Mouse (Mus musculus): ENCODE results near the gene Depdc7. TPM values are rescaled to one million over a fixed set of nuclear protein-coding genes. Genes with fewer than 3 reads are reported as not detected.
A peak's percentile ranks its signal among the peaks of the same experiment; 100 is the strongest.

Gene Depdc7
- polyA plus RNA-seq (2015; fragmentation: Nextera tagmentation; extraction: Ambion mirVana), result 2.2 and 2.7 TPM in 2 replicates

- Histone ChIP-seq H3K27me3 (replicated peaks; ENCODE audit: insufficient read depth, low read length) (no peaks in the 10 kb centered on the region), H3K36me3 (ENCODE audit: insufficient read depth, low read length) (no peaks in the 10 kb centered on the region), H3K9ac (replicated peaks; ENCODE audit: low read depth) (peak within 1 kb of the TSS; percentile 44), H3K4me3 (ENCODE audit: low read depth, low read length) (peak within 1 kb of the TSS; percentile 60), H3K9me3 (ENCODE audit: low read length) (no peaks in the 10 kb centered on the region), H3K4me2 (replicated peaks; ENCODE audit: low read depth, low read length) (peak within 1 kb of the TSS; percentile 99), H3K4me1 (ENCODE audit: insufficient read depth, low read depth, low read length) (no peaks in the 10 kb centered on the region), H3K27ac (ENCODE audit: low read length) (no peak within 1 kb of the TSS)
- under 1% methylated on average over 26 of the region's 31 CpGs for WGBS
- DNase-seq (ENCODE audit: low spot score) (peak; percentile 88), ATAC-seq (peak; percentile 97)
- TF ChIP-seq CTCF (IDR thresholded peaks at IDR 0.05) (no peak), EP300 (IDR thresholded peaks at IDR 0.05) (no peak)
Measured at GRCm38 (mm10) chr2:104742741-104743064, at the start of gene Depdc7. Gene Depdc7, minus strand, starts transcription at chr2:104742878.

GRCm38 (mm10) chr2:104774763-104775162 is 32.1 kb upstream of the Depdc7 start:
- Histone ChIP-seq H3K4me2 (replicated peaks; ENCODE audit: low read depth, low read length) (no peak overlapping the region), H3K4me1 (ENCODE audit: insufficient read depth, low read depth, low read length) (no peaks in the 10 kb centered on the region), H3K27me3 (replicated peaks; ENCODE audit: insufficient read depth, low read length) (no peaks in the 10 kb centered on the region), H3K4me3 (ENCODE audit: low read depth, low read length) (no peak overlapping the region), H3K27ac (ENCODE audit: low read length) (no peak overlapping the region), H3K9me3 (ENCODE audit: low read length) (no peaks in the 10 kb centered on the region), H3K9ac (replicated peaks; ENCODE audit: low read depth) (no peak overlapping the region), H3K36me3 (ENCODE audit: insufficient read depth, low read length) (peaks cover 3% of the 10 kb centered on the region; the same call in 1 of the 2 replicates)
- ATAC-seq, result no peak
- DNase-seq (ENCODE audit: low spot score), result peak; percentile 39
- TF ChIP-seq EP300 (IDR thresholded peaks at IDR 0.05) (no peak), CTCF (IDR thresholded peaks at IDR 0.05) (peak; percentile 72)
- WGBS, result 83% methylated on average over 1 of the region's 1 CpGs

- H3K27me3 ChIP-seq (replicated peaks; ENCODE audit: insufficient read depth, low read length), result no peaks in the 10 kb centered on the region
- ATAC-seq, result no peak
- no peaks in the 10 kb centered on the region for H3K4me1 ChIP-seq (ENCODE audit: insufficient read depth, low read depth, low read length)
- no peaks in the 10 kb centered on the region for H3K36me3 ChIP-seq (ENCODE audit: insufficient read depth, low read length)
- no peak overlapping the region for H3K9ac ChIP-seq (replicated peaks; ENCODE audit: low read depth)
- no peak for TF ChIP-seq CTCF (IDR thresholded peaks at IDR 0.05)
- no peak for TF ChIP-seq EP300 (IDR thresholded peaks at IDR 0.05)
- H3K9me3 ChIP-seq (ENCODE audit: low read length), result no peaks in the 10 kb centered on the region
- no peak overlapping the region for H3K27ac ChIP-seq (ENCODE audit: low read length)
- no peak for DNase-seq (ENCODE audit: low spot score)
- WGBS, result 100% methylated on average over 1 of the region's 1 CpGs
- no peak overlapping the region for H3K4me2 ChIP-seq (replicated peaks; ENCODE audit: low read depth, low read length)
- H3K4me3 ChIP-seq (ENCODE audit: low read depth, low read length), result no peak overlapping the region
Measured at GRCm38 (mm10) chr2:104768697-104769096, 26.0 kb upstream of the Depdc7 start.

- Histone ChIP-seq H3K4me1 (ENCODE audit: insufficient read depth, low read depth, low read length) (no peaks in the 10 kb centered on the region), H3K4me3 (ENCODE audit: low read depth, low read length) (no peak overlapping the region), H3K9me3 (ENCODE audit: low read length) (no peaks in the 10 kb centered on the region), H3K4me2 (replicated peaks; ENCODE audit: low read depth, low read length) (no peak overlapping the region), H3K27ac (ENCODE audit: low read length) (no peak overlapping the region), H3K9ac (replicated peaks; ENCODE audit: low read depth) (no peak overlapping the region), H3K36me3 (ENCODE audit: insufficient read depth, low read length) (no peaks in the 10 kb centered on the region), H3K27me3 (replicated peaks; ENCODE audit: insufficient read depth, low read length) (no peaks in the 10 kb centered on the region)
- DNase-seq (ENCODE audit: low spot score) (no peak), ATAC-seq (no peak)
- WGBS, result 85% methylated on average over 4 of the region's 4 CpGs
- TF ChIP-seq CTCF (IDR thresholded peaks at IDR 0.05) (no peak), EP300 (IDR thresholded peaks at IDR 0.05) (no peak)
Measured at GRCm38 (mm10) chr2:104764018-104764417, 21.3 kb upstream of the Depdc7 start.

GRCm38 (mm10) chr2:104763134-104763703 is 20.5 kb upstream of the Depdc7 start:
- WGBS, result 65% methylated on average over 8 of the region's 8 CpGs
- Histone ChIP-seq H3K9me3 (ENCODE audit: low read length) (no peaks in the 10 kb centered on the region), H3K36me3 (ENCODE audit: insufficient read depth, low read length) (no peaks in the 10 kb centered on the region), H3K4me3 (ENCODE audit: low read depth, low read length) (no peak overlapping the region), H3K27me3 (replicated peaks; ENCODE audit: insufficient read depth, low read length) (no peaks in the 10 kb centered on the region), H3K4me1 (ENCODE audit: insufficient read depth, low read depth, low read length) (no peaks in the 10 kb centered on the region), H3K27ac (ENCODE audit: low read length) (no peak overlapping the region), H3K4me2 (replicated peaks; ENCODE audit: low read depth, low read length) (no peak overlapping the region), H3K9ac (replicated peaks; ENCODE audit: low read depth) (no peak overlapping the region)
- no peak for DNase-seq (ENCODE audit: low spot score)
- TF ChIP-seq EP300 (IDR thresholded peaks at IDR 0.05), result no peak
- TF ChIP-seq CTCF (IDR thresholded peaks at IDR 0.05), result no peak
- ATAC-seq, result no peak

GRCm38 (mm10) chr2:104750611-104751010 is 7.9 kb upstream of the Depdc7 start:
- Histone ChIP-seq H3K27me3 (replicated peaks; ENCODE audit: insufficient read depth, low read length) (no peaks in the 10 kb centered on the region), H3K4me3 (ENCODE audit: low read depth, low read length) (no peak overlapping the region), H3K36me3 (ENCODE audit: insufficient read depth, low read length) (no peaks in the 10 kb centered on the region), H3K27ac (ENCODE audit: low read length) (no peak overlapping the region), H3K4me1 (ENCODE audit: insufficient read depth, low read depth, low read length) (no peaks in the 10 kb centered on the region), H3K4me2 (replicated peaks; ENCODE audit: low read depth, low read length) (no peak overlapping the region), H3K9me3 (ENCODE audit: low read length) (no peaks in the 10 kb centered on the region), H3K9ac (replicated peaks; ENCODE audit: low read depth) (no peak overlapping the region)
- ATAC-seq, result peak; percentile 62
- peak; percentile 68 for TF ChIP-seq CTCF (IDR thresholded peaks at IDR 0.05)
- no peak for TF ChIP-seq EP300 (IDR thresholded peaks at IDR 0.05)
- peak; percentile 52 for DNase-seq (ENCODE audit: low spot score)
- WGBS, result 48% methylated on average over 3 of the region's 3 CpGs

Measured in lung, postnatal 0 days (tissue).